Mouse (Mus musculus) ES-E14 (cell line): ENCODE measurements at regions not wholly inside any gene's neighbourhood (a gene's known extent, or its start where the extent isn't known, plus 50 kb on each side); places are given as distances from the start of the nearest gene placed in this dataset.

ENCODE experiments used
- CHD2 ChIP-seq: IDR thresholded peaks from 2 replicates; pipeline ENCODE4 v1.6.1; 2014; ENCODE audit warnings: mild to moderate bottlenecking, low read depth, low read length, inconsistent platforms
- HCFC1 ChIP-seq: IDR thresholded peaks from 2 replicates; pipeline ENCODE4 v1.6.1; 2012; ENCODE audit warnings: low read length, inconsistent platforms, borderline replicate concordance; ENCODE audit not compliant: insufficient read depth
- MAFK ChIP-seq: IDR thresholded peaks from 2 replicates; pipeline ENCODE4 v1.6.1; 2014; ENCODE audit warnings: mild to moderate bottlenecking, low read depth, low read length, inconsistent platforms; ENCODE audit not compliant: insufficient read depth
- ZNF384 ChIP-seq: IDR thresholded peaks from 2 replicates; pipeline ENCODE4 v1.6.1; 2012; ENCODE audit warnings: low read depth, low read length, inconsistent platforms

- no peak for TF ChIP-seq ZNF384
- no peak for TF ChIP-seq MAFK
- no peak for TF ChIP-seq HCFC1
- no peak for TF ChIP-seq CHD2
Measured at GRCm38 (mm10) chr15:93125261-93125660, 149.7 kb downstream of the Gxylt1 start.
